Mouse (Mus musculus): ENCODE measurements around the gene Nfe2l3.
A peak's percentile ranks its signal among the peaks of the same experiment; 100 is the strongest.

The Nfe2l3 gene

DNA sequence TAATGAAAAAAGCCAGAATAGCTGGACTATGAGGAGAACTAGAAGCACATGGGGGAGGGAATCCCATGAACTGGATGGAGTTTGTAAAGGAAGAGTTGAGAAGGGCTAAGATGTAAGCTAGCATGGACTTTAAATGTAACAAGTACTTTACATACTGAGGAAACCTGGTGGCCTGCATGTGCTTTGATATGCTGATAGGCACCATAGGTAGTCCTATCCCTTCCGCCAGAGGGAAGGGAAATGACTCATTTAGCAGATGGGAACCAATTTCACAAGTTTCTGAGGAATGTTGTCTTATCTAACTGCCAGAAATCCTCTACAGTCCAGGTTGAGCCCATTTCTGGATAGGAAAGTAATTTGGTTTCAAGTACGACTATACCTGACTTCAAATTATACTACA, 53.2 kb downstream of the Nfe2l3 start:
- no peak for DNase-seq (ENCODE audit: low read depth, low spot score)

DNA sequence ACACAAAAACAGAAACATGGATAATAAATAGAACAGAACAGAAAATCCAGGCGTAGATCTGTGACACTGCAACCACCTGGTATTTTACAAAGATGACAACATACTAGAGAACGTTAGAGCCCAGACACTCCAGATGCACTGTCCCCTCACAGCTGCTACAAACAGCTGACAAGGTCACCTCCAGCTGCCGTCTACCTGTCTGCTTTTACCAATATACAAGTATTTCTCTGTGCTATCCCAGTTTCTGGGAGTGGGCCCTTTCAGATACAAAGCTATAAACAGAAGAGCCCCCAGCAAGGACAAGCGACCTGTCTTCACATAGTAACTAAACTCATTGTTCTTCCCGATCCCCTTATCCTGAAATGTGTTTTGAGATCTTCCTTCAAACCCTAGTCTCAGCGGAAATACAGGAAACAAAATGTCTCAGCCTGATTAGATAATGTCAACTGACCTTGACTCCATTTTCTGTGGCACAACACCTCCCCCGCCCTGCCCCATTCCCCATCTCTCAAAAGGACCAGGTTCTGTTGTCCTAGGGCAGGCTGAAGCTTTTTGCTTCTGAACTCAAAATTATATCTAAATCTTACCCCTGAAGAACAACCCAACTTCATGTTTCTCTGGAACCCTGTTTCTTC, 53.7 kb downstream of the Nfe2l3 start:
- no peak for DNase-seq (ENCODE audit: low read depth, low spot score)

DNA sequence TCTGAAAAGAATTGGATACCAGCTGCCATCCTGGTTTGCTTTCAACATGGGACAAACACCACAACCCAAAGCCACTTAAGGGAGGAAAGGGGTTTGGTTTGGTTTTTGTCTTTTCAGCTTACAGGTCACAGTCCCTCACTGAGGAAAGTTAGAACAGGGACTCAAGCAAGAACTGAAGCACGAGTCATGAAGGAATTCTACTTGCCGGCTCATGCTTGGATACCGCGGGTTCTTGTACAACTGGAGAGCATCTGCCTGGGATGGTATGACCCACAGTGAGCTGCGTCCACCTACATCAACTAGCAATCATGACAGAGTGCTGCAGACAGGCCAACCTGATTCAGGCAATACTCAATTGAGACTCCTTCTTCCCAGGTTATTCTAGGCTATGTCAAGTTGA, 54.3 kb downstream of the Nfe2l3 start:
- DNase-seq (ENCODE audit: low read depth, low spot score), result no peak

DNA sequence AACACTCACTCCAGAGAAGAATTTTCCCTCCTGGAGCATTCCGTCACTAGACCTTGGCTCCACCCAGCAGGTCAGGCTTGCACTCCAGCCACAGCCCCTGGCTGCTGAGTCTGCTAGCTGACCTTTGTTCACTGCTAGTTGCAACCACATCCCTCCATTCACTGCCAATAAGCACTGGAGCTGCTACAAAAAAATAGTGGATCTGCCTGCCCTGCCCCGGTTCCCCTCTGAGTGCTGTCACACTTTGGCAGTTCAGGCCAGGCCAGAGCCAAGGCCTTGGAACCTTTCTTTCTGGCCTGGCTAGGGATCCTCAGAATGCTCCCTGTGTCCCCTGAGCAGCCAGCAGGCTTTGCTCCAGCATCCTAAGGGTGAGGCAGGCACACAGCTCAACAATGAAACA, 57.3 kb downstream of the Nfe2l3 start:
- peak; percentile 89 for DNase-seq (ENCODE audit: low read depth, low spot score)

DNA sequence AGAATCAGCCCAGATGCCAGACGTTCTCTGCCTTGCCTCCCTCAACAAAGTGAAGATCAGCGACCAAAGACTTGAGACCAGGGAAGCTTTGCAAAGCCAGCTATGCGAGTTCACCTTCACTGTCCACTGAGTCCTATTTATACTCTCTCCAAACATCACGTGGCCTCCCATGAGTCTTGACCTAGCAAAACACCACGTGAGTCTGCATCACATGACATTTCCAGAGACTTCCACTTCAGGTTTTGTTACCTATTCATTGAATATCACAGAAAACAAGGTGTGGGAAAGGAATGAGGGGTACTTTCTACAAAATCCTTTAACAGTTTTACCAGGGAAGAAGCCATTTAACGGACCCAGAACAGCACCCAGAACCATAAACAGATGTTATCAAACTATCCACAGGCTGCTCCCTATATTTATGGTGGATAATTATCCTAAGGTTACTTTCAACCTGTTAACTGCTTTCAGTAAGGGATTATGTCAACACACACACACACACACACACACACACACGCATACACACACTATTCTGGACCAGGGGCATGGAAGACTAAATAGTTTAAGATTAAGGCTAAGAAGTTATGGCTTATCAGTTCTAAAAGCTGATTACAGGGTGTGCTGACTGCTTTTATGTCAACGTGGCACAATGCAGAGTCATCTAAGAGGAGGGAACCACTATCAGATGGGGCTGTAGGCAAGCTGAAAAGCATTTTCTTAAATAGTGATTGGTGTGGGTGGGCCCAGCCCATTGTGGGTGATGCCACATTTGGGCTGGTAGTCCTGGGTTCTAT, 65.0 kb downstream of the Nfe2l3 start:
- no peak for DNase-seq (ENCODE audit: low read depth, low spot score)

DNA sequence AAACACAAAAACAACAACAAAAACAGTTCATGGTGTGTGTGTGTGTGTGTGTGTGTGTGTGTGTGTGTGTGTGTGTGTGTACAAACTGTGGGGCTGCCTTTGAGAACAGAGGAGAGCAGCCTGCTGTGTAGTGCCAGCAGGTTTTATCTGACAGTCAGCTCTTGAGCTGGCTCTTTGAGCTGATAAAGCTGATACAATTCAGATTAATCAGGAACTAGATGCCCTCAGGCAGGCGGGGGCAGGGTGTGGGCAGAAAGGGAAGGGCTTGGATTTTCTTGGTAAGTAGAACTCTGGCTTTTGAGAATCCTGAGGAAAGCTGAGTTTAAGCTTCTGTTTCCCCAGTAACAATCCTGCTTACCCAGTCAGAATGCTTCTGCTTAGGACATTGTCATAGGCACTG, 73.2 kb downstream of the Nfe2l3 start:
- no peak for DNase-seq (ENCODE audit: low read depth, low spot score)

DNA sequence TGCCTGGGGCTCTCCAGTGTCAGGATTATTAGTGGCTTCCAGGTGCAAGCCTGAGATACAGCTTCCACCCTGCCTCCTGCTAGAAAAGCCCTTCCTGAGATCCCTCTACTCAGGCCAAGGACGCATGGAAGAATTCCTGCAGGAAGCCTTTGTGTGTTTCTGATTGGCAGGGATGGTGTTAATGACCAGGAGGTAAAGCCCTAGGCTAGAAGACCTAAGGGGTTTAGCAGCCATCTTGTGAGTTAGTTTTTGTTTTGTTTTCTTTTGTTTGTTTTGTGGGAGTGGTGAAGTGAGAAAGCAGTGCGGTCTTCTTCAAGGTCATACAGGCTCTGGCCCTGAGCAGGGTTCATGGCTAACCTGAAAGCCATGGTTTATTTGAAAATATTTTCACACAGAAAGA, 75.1 kb downstream of the Nfe2l3 start:
- DNase-seq (ENCODE audit: low read depth, low spot score), result no peak
